Mouse (Mus musculus): ENCODE data around the gene Actl11. TPM values are rescaled to one million over a fixed set of nuclear protein-coding genes. Genes with fewer than 3 reads are reported as not detected.

The Actl11 gene
- polyA plus RNA-seq, 1 experiment from 2014 or later: not detected

GRCm38 (mm10) chr9:107947241-107948194 is 19.2 kb downstream of the Actl11 start:
- H3K27me3 ChIP-seq (ENCODE audit: control insufficient read depth, insufficient read depth, low read length): no peaks in the 10 kb centered on the region
- no peak overlapping the region for H3K4me3 ChIP-seq (ENCODE audit: low read depth, low read length)
- H3K4me2 ChIP-seq (replicated peaks; ENCODE audit: low read depth, low read length): no peak overlapping the region
- H3K9ac ChIP-seq (ENCODE audit: low read depth, low read length): no peak overlapping the region
- H3K27ac ChIP-seq (ENCODE audit: low read depth, low read length): no peak overlapping the region
- no peak for DNase-seq (ENCODE audit: low spot score)
- peaks cover 6% of the 10 kb centered on the region; the same call in 1 of the 2 replicates for H3K4me1 ChIP-seq (replicated peaks; ENCODE audit: control insufficient read depth, insufficient read depth, low read length)
- H3K36me3 ChIP-seq (ENCODE audit: control insufficient read depth, insufficient read depth, low read length): no peaks in the 10 kb centered on the region
- ATAC-seq (ENCODE audit: low FRiP score): no peak
- 93% methylated on average over 31 of the region's 31 CpGs for WGBS
- no peaks in the 10 kb centered on the region for H3K9me3 ChIP-seq (ENCODE audit: control insufficient read depth, low read length)

- H3K4me2 ChIP-seq (replicated peaks; ENCODE audit: low read depth, low read length): no peak overlapping the region
- no peak overlapping the region for H3K4me3 ChIP-seq (ENCODE audit: low read depth, low read length)
- H3K4me1 ChIP-seq (replicated peaks; ENCODE audit: control insufficient read depth, insufficient read depth, low read length): peaks cover 6% of the 10 kb centered on the region; the same call in 1 of the 2 replicates
- no peaks in the 10 kb centered on the region for H3K9me3 ChIP-seq (ENCODE audit: control insufficient read depth, low read length)
- H3K27ac ChIP-seq (ENCODE audit: low read depth, low read length): no peak overlapping the region
- DNase-seq (ENCODE audit: low spot score) (no peak), ATAC-seq (ENCODE audit: low FRiP score) (no peak)
- no peaks in the 10 kb centered on the region for H3K27me3 ChIP-seq (ENCODE audit: control insufficient read depth, insufficient read depth, low read length)
- H3K9ac ChIP-seq (ENCODE audit: low read depth, low read length): no peak overlapping the region
- 82% methylated on average over 13 of the region's 13 CpGs for WGBS
- no peaks in the 10 kb centered on the region for H3K36me3 ChIP-seq (ENCODE audit: control insufficient read depth, insufficient read depth, low read length)
Observed at GRCm38 (mm10) chr9:107949184-107949921, 21.1 kb downstream of the Actl11 start.

- no peak for DNase-seq (ENCODE audit: low spot score)
- H3K4me1 ChIP-seq (replicated peaks; ENCODE audit: control insufficient read depth, insufficient read depth, low read length): peaks cover 6% of the 10 kb centered on the region; the same call in 1 of the 2 replicates
- H3K4me3 ChIP-seq (ENCODE audit: low read depth, low read length): peak within 1 kb of the TSS; percentile 72
- 88% methylated on average over 10 of the region's 10 CpGs for WGBS
- no peak within 1 kb of the TSS; the same call in 1 of the 2 replicates for H3K27ac ChIP-seq (ENCODE audit: low read depth, low read length)
- peak within 1 kb of the TSS; percentile 64 for H3K9ac ChIP-seq (ENCODE audit: low read depth, low read length)
- peak within 1 kb of the TSS; percentile 78 for H3K4me2 ChIP-seq (replicated peaks; ENCODE audit: low read depth, low read length)
- no peaks in the 10 kb centered on the region for H3K27me3 ChIP-seq (ENCODE audit: control insufficient read depth, insufficient read depth, low read length)
- no peaks in the 10 kb centered on the region for H3K36me3 ChIP-seq (ENCODE audit: control insufficient read depth, insufficient read depth, low read length)
- no peak for ATAC-seq (ENCODE audit: low FRiP score)
- H3K9me3 ChIP-seq (ENCODE audit: control insufficient read depth, low read length): no peaks in the 10 kb centered on the region
Observed at GRCm38 (mm10) chr9:107949922-107950235, 21.6 kb downstream of the Actl11 start, which contains the start of gene Traip. Traip (plus strand) TSS chr9:107950136.

- H3K36me3 ChIP-seq (ENCODE audit: control insufficient read depth, insufficient read depth, low read length): no peaks in the 10 kb centered on the region
- 18% methylated on average over 45 of the region's 45 CpGs for WGBS
- peak overlapping the region; percentile 72 for H3K4me3 ChIP-seq (ENCODE audit: low read depth, low read length)
- peak; percentile 95 for ATAC-seq (ENCODE audit: low FRiP score)
- peak overlapping the region; percentile 64 for H3K9ac ChIP-seq (ENCODE audit: low read depth, low read length)
- H3K9me3 ChIP-seq (ENCODE audit: control insufficient read depth, low read length): no peaks in the 10 kb centered on the region
- peaks cover 6% of the 10 kb centered on the region; the same call in 1 of the 2 replicates for H3K4me1 ChIP-seq (replicated peaks; ENCODE audit: control insufficient read depth, insufficient read depth, low read length)
- H3K4me2 ChIP-seq (replicated peaks; ENCODE audit: low read depth, low read length): peak overlapping the region; percentile 78
- H3K27me3 ChIP-seq (ENCODE audit: control insufficient read depth, insufficient read depth, low read length): no peaks in the 10 kb centered on the region
- peak; percentile 95 for DNase-seq (ENCODE audit: low spot score)
- no peak overlapping the region; the same call in 1 of the 2 replicates for H3K27ac ChIP-seq (ENCODE audit: low read depth, low read length)
Observed at GRCm38 (mm10) chr9:107950460-107951355, 22.4 kb downstream of the Actl11 start.

GRCm38 (mm10) chr9:107955613-107956289 is 27.5 kb downstream of the Actl11 start:
- H3K4me1 ChIP-seq (replicated peaks; ENCODE audit: control insufficient read depth, insufficient read depth, low read length): peaks cover 6% of the 10 kb centered on the region; the same call in 1 of the 2 replicates
- WGBS: 86% methylated on average over 6 of the region's 6 CpGs
- no peaks in the 10 kb centered on the region for H3K27me3 ChIP-seq (ENCODE audit: control insufficient read depth, insufficient read depth, low read length)
- ATAC-seq (ENCODE audit: low FRiP score) (no peak), DNase-seq (ENCODE audit: low spot score) (no peak)
- H3K27ac ChIP-seq (ENCODE audit: low read depth, low read length): no peak overlapping the region
- H3K36me3 ChIP-seq (ENCODE audit: control insufficient read depth, insufficient read depth, low read length): no peaks in the 10 kb centered on the region
- no peak overlapping the region for H3K4me2 ChIP-seq (replicated peaks; ENCODE audit: low read depth, low read length)
- H3K9ac ChIP-seq (ENCODE audit: low read depth, low read length): no peak overlapping the region
- H3K4me3 ChIP-seq (ENCODE audit: low read depth, low read length): no peak overlapping the region
- H3K9me3 ChIP-seq (ENCODE audit: control insufficient read depth, low read length): no peaks in the 10 kb centered on the region

- WGBS: 37% methylated on average over 6 of the region's 6 CpGs
- Histone ChIP-seq H3K36me3 (ENCODE audit: control insufficient read depth, insufficient read depth, low read length) (no peaks in the 10 kb centered on the region; the same call in 1 of the 2 replicates), H3K9ac (ENCODE audit: low read depth, low read length) (no peak overlapping the region)
Observed at GRCm38 (mm10) chr9:107957141-107957540, 28.9 kb downstream of the Actl11 start.

GRCm38 (mm10) chr9:107959896-107960295 is 31.6 kb downstream of the Actl11 start:
- no peaks in the 10 kb centered on the region for H3K4me1 ChIP-seq (replicated peaks; ENCODE audit: control insufficient read depth, insufficient read depth, low read length)
- no peaks in the 10 kb centered on the region for H3K9me3 ChIP-seq (ENCODE audit: control insufficient read depth, low read length)
- H3K9ac ChIP-seq (ENCODE audit: low read depth, low read length): no peak overlapping the region
- no peak overlapping the region for H3K4me2 ChIP-seq (replicated peaks; ENCODE audit: low read depth, low read length)
- no peak overlapping the region for H3K4me3 ChIP-seq (ENCODE audit: low read depth, low read length)
- WGBS: 71% methylated on average over 6 of the region's 6 CpGs
- ATAC-seq (ENCODE audit: low FRiP score) (no peak), DNase-seq (ENCODE audit: low spot score) (no peak)
- H3K27ac ChIP-seq (ENCODE audit: low read depth, low read length): no peak overlapping the region
- no peaks in the 10 kb centered on the region; the same call in 1 of the 2 replicates for H3K36me3 ChIP-seq (ENCODE audit: control insufficient read depth, insufficient read depth, low read length)
- H3K27me3 ChIP-seq (ENCODE audit: control insufficient read depth, insufficient read depth, low read length): no peaks in the 10 kb centered on the region

More at GRCm38 (mm10) chr9:107957141-107957540, 28.9 kb downstream of the Actl11 start:
- Histone ChIP-seq H3K27me3 (ENCODE audit: control insufficient read depth, insufficient read depth, low read length) (no peaks in the 10 kb centered on the region), H3K27ac (ENCODE audit: low read depth, low read length) (no peak overlapping the region), H3K9me3 (ENCODE audit: control insufficient read depth, low read length) (no peaks in the 10 kb centered on the region), H3K4me3 (ENCODE audit: low read depth, low read length) (no peak overlapping the region), H3K4me2 (replicated peaks; ENCODE audit: low read depth, low read length) (no peak overlapping the region), H3K4me1 (replicated peaks; ENCODE audit: control insufficient read depth, insufficient read depth, low read length) (no peaks in the 10 kb centered on the region)
- no peak for DNase-seq (ENCODE audit: low spot score)
- ATAC-seq (ENCODE audit: low FRiP score): no peak
